Mouse (Mus musculus): ENCODE data around the gene Svs4.

DNA sequence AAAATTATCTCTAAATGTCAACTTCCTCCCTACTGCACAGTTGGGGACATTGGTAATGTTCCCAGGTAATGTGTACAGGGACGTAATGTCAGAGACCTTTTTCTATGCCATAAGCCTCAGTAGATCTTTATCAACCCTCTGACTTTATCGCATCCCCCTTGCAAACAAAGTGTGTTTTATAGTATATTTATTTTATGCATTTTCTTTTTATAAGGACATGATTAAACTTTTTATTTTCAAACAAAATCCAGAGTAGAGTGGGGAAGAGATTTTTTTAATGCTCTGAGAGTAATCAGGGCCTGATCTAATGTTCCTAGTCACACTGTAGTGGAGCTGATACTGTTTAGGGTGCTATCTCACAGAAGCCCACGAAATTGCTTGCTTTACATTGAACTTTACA lies 39.9 kb downstream of the Svs4 start, which contains the start of gene Svs2:
- TF ChIP-seq CTCF (IDR thresholded peaks at IDR 0.05; ENCODE audit: insufficient read depth, low read depth, low read length) (no peak), POLR2A (IDR thresholded peaks at IDR 0.05; ENCODE audit: insufficient read depth, low read depth, low read length) (no peak)

Measured in olfactory bulb, adult 2 months (tissue).